Mouse (Mus musculus): ENCODE results near the gene Olfr370. TPM values are rescaled to one million over a fixed set of nuclear protein-coding genes. Genes with fewer than 3 reads are reported as not detected.

Gene Olfr370
- polyA plus RNA-seq, 1 experiment: not detected

DNA sequence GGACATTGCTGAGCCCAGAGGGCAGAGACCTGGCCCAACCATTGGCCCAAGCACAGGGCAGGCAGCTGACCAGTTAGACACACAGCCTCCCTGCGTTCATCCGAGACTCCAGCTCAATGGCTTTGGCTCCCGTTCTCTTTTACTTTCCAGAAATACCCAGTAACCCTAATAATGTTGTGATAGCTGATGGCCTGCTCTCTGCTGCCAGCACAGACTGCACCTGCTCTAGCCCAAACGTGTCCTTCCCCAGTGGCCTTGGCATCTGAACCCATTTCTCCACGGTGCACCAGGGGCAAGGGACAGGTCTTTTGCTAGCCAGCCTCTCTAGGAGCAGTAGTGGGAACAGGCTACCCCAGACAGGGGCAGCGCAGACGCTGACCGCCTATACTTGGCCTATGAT lies 45.2 kb downstream of the Olfr370 start:
- Histone ChIP-seq H3K4me1 (ENCODE audit: control insufficient read depth, insufficient read depth, low read length) (peaks cover 3% of the 10 kb centered on the region; the same call in 1 of the 2 replicates), H3K4me3 (replicated peaks; ENCODE audit: extremely low read depth, low read depth, low read length) (no peak overlapping the region)
- 78% methylated on average over 8 of the region's 8 CpGs for WGBS
- TF ChIP-seq POLR2A (IDR thresholded peaks at IDR 0.05; ENCODE audit: borderline replicate concordance, extremely low read depth, low read depth, low read length): no peak
- no peak for DNase-seq

DNA sequence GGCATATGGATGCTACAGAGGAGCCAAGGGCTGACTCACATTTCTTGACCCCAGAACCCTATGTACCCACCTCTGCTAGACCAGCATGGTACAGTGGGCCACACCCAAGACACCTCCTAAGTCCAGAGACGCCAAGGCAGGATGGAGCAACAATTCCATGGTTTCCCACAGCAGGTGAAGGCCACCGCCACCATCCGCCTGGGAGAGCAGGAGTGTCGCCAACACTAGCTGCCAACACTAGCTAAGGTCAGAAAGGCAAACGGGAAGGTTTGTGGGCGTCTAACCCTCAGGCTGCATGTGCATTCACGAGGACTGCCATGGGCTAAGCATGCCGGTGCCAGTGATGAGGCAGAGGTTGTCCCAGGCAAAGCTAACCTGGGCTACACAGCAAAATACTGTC lies 46.6 kb downstream of the Olfr370 start:
- peaks cover under 1% of the 10 kb centered on the region; the same call in 1 of the 2 replicates for H3K4me1 ChIP-seq (ENCODE audit: control insufficient read depth, insufficient read depth, low read length)
- no peak overlapping the region for H3K4me3 ChIP-seq (replicated peaks; ENCODE audit: extremely low read depth, low read depth, low read length)
- TF ChIP-seq POLR2A (IDR thresholded peaks at IDR 0.05; ENCODE audit: borderline replicate concordance, extremely low read depth, low read depth, low read length): no peak
- TF ChIP-seq CTCF (IDR thresholded peaks at IDR 0.05; ENCODE audit: insufficient read depth, low read length): no peak
- DNase-seq: no peak
- WGBS: 80% methylated on average over 8 of the region's 8 CpGs

DNA sequence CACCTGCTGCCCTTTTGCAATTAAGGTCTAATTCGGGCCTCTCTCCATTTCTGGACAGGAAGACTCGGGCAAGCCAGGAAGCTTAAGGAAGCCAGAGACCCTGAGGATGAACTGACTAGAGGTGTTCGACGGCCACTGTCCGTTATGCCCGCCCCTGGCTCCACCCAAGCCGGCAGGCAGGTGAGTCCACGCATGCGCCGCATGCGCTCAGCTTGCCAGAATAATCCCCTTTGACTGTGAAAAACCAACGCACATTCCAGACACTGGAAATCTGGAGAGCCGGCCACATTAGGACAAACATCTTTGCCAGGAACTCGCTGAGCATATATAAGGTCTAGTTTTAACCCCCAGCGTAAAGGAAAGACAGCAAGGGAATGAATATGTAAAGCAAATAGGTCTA lies 47.7 kb downstream of the Olfr370 start:
- WGBS: 73% methylated on average over 15 of the region's 15 CpGs
- TF ChIP-seq POLR2A (IDR thresholded peaks at IDR 0.05; ENCODE audit: borderline replicate concordance, extremely low read depth, low read depth, low read length): no peak
- no peak for TF ChIP-seq CTCF (IDR thresholded peaks at IDR 0.05; ENCODE audit: insufficient read depth, low read length)
- no peaks in the 10 kb centered on the region; the same call in 1 of the 2 replicates for H3K4me1 ChIP-seq (ENCODE audit: control insufficient read depth, insufficient read depth, low read length)
- H3K4me3 ChIP-seq (replicated peaks; ENCODE audit: extremely low read depth, low read depth, low read length): no peak overlapping the region
- no peak for DNase-seq

DNA sequence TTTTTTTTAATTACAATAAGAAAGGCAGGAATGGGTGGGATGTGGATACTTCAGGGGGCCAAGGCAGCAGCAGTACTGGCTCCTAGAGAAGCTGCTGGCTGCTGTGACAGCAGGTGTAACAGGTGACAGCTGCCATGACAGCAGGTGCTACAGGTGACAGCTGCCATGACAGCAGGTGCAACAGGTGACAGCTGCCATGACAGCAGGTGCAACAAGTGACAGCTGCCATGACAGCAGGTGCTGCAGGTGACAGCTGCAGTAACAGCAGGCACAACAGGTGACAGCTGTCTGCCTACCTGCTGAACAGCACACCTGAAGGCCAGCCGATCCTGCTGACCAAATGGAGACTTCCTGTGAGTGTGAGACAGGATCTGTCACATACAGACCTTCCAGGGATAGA lies 49.2 kb downstream of the Olfr370 start:
- no peak for TF ChIP-seq POLR2A (IDR thresholded peaks at IDR 0.05; ENCODE audit: borderline replicate concordance, extremely low read depth, low read depth, low read length)
- TF ChIP-seq CTCF (IDR thresholded peaks at IDR 0.05; ENCODE audit: insufficient read depth, low read length): no peak
- H3K4me1 ChIP-seq (ENCODE audit: control insufficient read depth, insufficient read depth, low read length): no peaks in the 10 kb centered on the region; the same call in 1 of the 2 replicates
- no peak overlapping the region for H3K4me3 ChIP-seq (replicated peaks; ENCODE audit: extremely low read depth, low read depth, low read length)
- DNase-seq: no peak
- 85% methylated on average over 1 of the region's 1 CpGs for WGBS

DNA sequence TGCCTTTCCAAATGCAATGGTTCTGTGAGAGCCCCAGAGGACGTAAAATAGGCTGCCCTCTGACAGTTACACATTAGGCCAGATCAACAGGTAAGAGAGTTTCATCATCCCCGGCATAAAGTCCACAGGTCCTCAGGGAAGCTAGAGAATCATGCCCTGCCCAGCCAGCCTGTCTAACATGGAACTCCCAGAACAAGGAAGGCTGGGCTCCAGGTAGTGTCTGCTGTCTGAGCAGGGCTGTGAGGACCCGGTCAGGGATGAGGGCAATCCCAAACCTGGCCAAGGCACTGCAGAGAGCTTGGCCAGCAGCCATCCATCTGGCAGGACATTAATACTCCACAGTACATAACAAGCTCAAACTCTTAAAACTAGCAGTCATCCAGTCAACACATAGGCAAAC lies 49.8 kb downstream of the Olfr370 start:
- DNase-seq: no peak
- no peaks in the 10 kb centered on the region; the same call in 1 of the 2 replicates for H3K4me1 ChIP-seq (ENCODE audit: control insufficient read depth, insufficient read depth, low read length)
- 60% methylated on average over 3 of the region's 3 CpGs for WGBS
- TF ChIP-seq CTCF (IDR thresholded peaks at IDR 0.05; ENCODE audit: insufficient read depth, low read length) (no peak), POLR2A (IDR thresholded peaks at IDR 0.05; ENCODE audit: borderline replicate concordance, extremely low read depth, low read depth, low read length) (no peak)
- H3K4me3 ChIP-seq (replicated peaks; ENCODE audit: extremely low read depth, low read depth, low read length): no peak overlapping the region

DNA sequence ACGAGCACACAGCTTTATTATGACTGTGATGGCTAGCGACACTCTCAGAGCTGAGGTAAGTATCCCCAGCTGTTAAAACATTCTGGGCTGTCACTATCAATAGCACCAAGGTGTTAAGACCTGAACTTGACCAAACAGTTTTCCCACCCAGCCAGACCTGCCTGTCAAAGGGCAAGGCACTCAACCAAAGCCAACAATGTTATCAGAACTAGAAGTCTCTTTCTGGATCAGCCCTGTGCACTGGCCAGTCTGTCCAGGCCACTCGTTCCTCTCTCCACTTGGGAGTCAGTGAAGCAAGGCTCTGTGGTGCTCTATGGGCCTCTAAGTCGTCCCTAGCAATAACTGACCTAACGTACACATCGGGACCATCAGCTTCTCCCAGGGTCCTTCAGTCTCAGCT lies 52.1 kb downstream of the Olfr370 start:
- TF ChIP-seq CTCF (IDR thresholded peaks at IDR 0.05; ENCODE audit: insufficient read depth, low read length) (no peak), POLR2A (IDR thresholded peaks at IDR 0.05; ENCODE audit: borderline replicate concordance, extremely low read depth, low read depth, low read length) (no peak)
- Histone ChIP-seq H3K4me3 (replicated peaks; ENCODE audit: extremely low read depth, low read depth, low read length) (no peak overlapping the region), H3K4me1 (ENCODE audit: control insufficient read depth, insufficient read depth, low read length) (no peaks in the 10 kb centered on the region; the same call in 1 of the 2 replicates)
- 57% methylated on average over 6 of the region's 6 CpGs for WGBS
- no peak for DNase-seq

DNA sequence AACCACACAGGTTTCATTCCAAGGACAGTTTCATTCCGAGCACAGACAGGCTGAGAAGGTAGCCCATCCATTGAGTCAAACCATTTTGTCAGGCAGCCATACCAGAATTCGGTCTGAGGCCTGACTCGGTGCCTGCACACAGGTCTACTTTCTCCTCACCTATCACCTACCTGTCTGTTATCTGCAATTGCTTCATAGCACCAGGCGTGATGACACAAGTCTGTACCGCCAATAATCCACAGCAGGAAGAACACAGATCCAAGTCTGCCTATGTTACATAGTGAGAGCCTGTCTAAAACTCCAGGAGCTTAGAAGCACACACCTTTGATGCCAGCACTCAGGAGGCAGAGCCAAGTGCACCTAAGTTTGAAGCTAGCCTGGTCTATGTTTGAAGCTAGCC lies 53.3 kb downstream of the Olfr370 start:
- DNase-seq: no peak
- 83% methylated on average over 5 of the region's 5 CpGs for WGBS
- H3K4me3 ChIP-seq (replicated peaks; ENCODE audit: extremely low read depth, low read depth, low read length): no peak overlapping the region
- H3K4me1 ChIP-seq (ENCODE audit: control insufficient read depth, insufficient read depth, low read length): no peaks in the 10 kb centered on the region; the same call in 1 of the 2 replicates
- no peak for TF ChIP-seq POLR2A (IDR thresholded peaks at IDR 0.05; ENCODE audit: borderline replicate concordance, extremely low read depth, low read depth, low read length)
- TF ChIP-seq CTCF (IDR thresholded peaks at IDR 0.05; ENCODE audit: insufficient read depth, low read length): no peak

DNA sequence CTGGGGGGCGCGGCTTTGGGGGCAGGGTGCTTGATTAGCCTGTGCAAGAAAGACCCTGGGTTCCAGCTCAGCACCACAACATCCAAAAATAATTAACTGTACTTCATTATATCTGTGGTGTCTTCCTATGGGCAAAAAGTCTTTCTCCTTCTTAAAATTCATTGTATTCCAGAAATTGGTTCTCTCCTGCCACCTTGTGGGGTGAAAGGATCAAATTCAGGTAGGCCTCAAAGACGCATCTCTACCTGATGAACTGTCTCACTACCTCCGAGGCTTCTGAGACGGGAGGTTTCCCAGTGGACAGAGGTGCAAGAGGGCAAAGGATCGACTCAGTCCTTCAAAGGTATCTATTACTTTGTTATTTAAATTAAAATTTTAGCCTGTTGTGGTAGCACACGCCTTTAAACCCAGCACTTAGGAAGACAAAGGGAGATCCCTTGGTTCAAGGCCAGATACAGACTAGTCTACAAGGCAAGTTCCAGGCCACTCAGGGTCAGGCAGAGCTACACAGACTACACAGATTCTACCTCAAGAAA lies 55.0 kb downstream of the Olfr370 start:
- 80% methylated on average over 7 of the region's 7 CpGs for whole genome bisulfite sequencing
- Histone ChIP-seq H3K4me3 (replicated peaks; ENCODE audit: extremely low read depth, low read depth, low read length) (no peak overlapping the region), H3K4me1 (ENCODE audit: control insufficient read depth, insufficient read depth, low read length) (no peaks in the 10 kb centered on the region; the same call in 1 of the 2 replicates)
- DNase-seq: no peak
- no peak for TF ChIP-seq POLR2A (IDR thresholded peaks at IDR 0.05; ENCODE audit: borderline replicate concordance, extremely low read depth, low read depth, low read length)
- no peak for TF ChIP-seq CTCF (IDR thresholded peaks at IDR 0.05; ENCODE audit: insufficient read depth, low read length)

DNA sequence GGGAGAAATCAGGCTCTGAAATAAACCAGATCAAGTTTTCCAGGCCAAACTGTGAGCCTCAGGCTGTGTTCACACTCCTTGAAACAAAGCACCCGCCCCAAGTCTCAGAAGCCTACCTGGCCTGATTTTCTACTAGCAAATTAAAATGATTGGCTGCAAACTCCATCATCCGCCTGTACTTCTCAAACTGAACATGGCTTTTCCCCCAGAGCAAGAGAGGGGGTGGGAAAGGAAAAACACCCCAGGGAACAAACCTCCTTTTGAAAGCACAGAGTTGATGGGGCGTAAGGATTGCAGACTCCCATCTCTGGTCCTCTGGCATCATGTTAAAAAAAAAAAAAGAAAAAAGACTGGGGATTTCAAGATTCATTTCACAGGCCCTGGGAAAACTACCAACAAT lies 57.1 kb downstream of the Olfr370 start:
- TF ChIP-seq CTCF (IDR thresholded peaks at IDR 0.05; ENCODE audit: insufficient read depth, low read length) (no peak), POLR2A (IDR thresholded peaks at IDR 0.05; ENCODE audit: borderline replicate concordance, extremely low read depth, low read depth, low read length) (no peak)
- Histone ChIP-seq H3K4me1 (ENCODE audit: control insufficient read depth, insufficient read depth, low read length) (no peaks in the 10 kb centered on the region; the same call in 1 of the 2 replicates), H3K4me3 (replicated peaks; ENCODE audit: extremely low read depth, low read depth, low read length) (no peak overlapping the region)
- no peak for DNase-seq
- 64% methylated on average over 3 of the region's 3 CpGs for WGBS

DNA sequence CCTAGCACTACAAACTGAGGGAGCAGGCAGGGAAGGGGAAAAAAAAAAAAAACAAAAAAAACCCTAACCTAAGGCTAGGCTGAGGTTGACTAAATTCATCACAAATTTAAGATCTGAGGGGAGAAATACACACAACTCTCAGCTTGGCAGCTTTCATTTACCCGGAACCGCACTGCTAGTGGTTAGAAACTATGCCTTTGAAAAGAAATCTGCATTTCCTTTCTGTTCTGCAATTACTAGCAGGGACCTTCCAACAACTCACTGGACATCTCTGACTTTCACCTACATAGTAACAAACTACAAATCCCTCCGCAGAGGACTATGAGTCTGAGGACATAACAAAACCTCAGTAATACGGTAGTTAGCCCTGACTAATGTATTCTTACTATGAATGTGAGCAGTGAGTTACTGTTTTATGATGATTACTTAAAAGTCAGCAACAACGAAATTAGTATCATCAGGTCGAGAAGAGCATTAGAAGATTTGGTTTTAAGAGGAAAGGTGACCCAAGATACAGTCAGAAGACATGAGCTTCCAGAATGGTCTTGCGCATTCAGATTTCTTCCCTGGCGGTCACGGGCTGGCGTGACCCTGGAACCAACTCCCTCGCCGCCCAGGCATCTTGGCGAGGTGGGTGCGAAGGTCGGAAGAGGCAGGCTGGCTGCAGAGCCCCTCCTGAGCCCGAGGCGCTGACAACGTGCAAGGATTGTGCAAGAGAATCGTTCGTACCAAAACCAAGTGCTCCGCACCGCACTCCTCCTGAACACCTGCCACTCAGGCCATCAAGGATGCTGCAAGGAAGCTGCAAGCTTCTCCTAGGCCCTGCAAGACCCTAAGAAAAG lies 58.0 kb downstream of the Olfr370 start:
- TF ChIP-seq CTCF (IDR thresholded peaks at IDR 0.05; ENCODE audit: insufficient read depth, low read length) (no peak), POLR2A (IDR thresholded peaks at IDR 0.05; ENCODE audit: borderline replicate concordance, extremely low read depth, low read depth, low read length) (no peak)
- H3K4me3 ChIP-seq (replicated peaks; ENCODE audit: extremely low read depth, low read depth, low read length): peak overlapping the region; percentile 97
- WGBS: 2% methylated on average over 22 of the region's 22 CpGs
- DNase-seq: no peak
- no peaks in the 10 kb centered on the region; the same call in 1 of the 2 replicates for H3K4me1 ChIP-seq (ENCODE audit: control insufficient read depth, insufficient read depth, low read length)
